Mouse (Mus musculus) heart, postnatal 0 days (tissue): Measurements from ENCODE around the gene Fbln1.

Experiments used
- CTCF ChIP-seq: IDR thresholded peaks from 2 replicates; pipeline ENCODE4 v1.5.1; 2016; ENCODE audit warnings: antibody characterized with exemption, control low read depth, low read depth
- EP300 ChIP-seq: IDR thresholded peaks from 2 replicates; pipeline ENCODE4 v1.6.1; 2016; ENCODE audit warnings: antibody characterized with exemption, low read depth

DNA sequence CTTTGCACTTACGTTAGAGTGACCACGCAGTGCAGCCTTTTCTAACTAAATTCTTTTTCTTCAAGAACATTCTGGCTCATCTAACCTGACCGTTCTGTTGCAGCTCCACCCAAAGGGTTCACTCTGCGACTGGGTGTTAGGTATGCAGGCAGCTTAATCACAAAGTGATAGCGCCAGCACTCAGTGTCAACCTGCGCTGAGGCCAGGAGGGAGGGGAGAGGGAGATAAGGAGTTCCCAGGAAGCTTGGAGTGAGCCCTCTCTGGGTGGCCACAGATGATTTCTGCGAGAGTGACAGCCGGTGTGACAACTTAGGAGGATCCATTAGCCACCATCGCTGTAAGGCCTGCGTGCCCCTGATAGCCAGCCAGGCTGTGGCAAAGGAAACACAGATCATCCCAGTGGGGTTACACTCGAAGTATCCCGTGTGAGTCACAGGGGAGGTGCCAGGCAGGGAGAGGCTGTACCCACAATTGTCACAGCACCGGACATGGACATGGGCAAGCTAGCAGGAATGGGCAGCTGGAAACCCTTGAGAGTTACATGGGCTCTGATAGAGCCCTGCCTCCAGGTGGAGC is 24.3 kb downstream of the Fbln1 start:
- TF ChIP-seq CTCF (no peak), EP300 (no peak)
